Mouse (Mus musculus) liver, adult 2 months (tissue): ENCODE results near the gene Ankrd1.

Source experiments
- CTCF ChIP-seq: fragments of 200-500 bp; IDR thresholded peaks from 2 replicates; pipeline ENCODE4 v1.5.1; 2011; ENCODE audit warnings: low read depth, low read length, control low read depth
- POLR2A ChIP-seq: fragments of 200-500 bp; IDR thresholded peaks from 2 replicates; pipeline ENCODE4 v1.6.1; 2011; ENCODE audit warnings: low read length, control low read depth; ENCODE audit not compliant: insufficient read depth; ENCODE audit errors: extremely low read depth

GRCm38 (mm10) chr19:36143571-36143970, 23.7 kb upstream of the Ankrd1 start:
- no peak for TF ChIP-seq POLR2A
- TF ChIP-seq CTCF = no peak
